7 mouse cellular contexts compared by ENCODE assay signal in the genomic region with DNA sequence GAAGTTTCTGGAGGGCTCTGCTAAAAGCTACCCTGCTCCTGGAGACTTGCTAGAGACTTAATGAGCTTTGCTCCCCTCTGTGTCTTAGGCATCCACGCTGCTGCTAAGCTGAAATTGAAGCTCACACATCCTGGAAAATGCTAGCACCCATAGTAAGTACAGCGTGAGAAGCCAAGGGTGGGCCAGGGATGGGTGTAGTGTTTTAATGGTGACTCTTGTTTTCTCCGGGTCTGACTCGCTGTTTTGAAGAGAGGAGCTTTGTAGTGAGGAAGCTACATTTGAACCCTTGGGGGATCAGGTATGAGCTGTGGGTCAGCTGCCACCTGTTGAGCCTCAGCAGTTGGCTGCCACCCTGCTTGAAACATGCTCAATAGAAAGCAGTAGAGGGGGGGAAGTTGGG. TPM values are rescaled to one million over a fixed set of nuclear protein-coding genes. Genes with fewer than 3 reads are reported as not detected.
A peak's percentile ranks its signal among the peaks of the same experiment; 100 is the strongest.
DNase-seq lines count a peak whose midpoint lies in the region; ATAC-seq lines count a peak whose summit lies in the region.

No protein-coding gene starts in this region.

- H3K36me3 ChIP-seq in forebrain, embryonic 15.5 days, result no peaks in the 10 kb centered on the region
- H3K36me3 ChIP-seq in liver, embryonic 11.5 days (ENCODE audit: control insufficient read depth, insufficient read depth, low read length), result no peaks in the 10 kb centered on the region
- no peaks in the 10 kb centered on the region for H3K36me3 ChIP-seq in stomach, embryonic 15.5 days

- no peak overlapping the region for H3K9ac ChIP-seq in forebrain, embryonic 15.5 days (replicated peaks)
- peak overlapping the region; percentile 70 for H3K9ac ChIP-seq in liver, embryonic 11.5 days (ENCODE audit: low read depth, low read length)
- no peak overlapping the region; the same call in 1 of the 2 replicates for H3K9ac ChIP-seq in stomach, embryonic 15.5 days

- ATAC-seq in forebrain, embryonic 15.5 days (replicated peaks), result no peak
- 0 out of 2 replicates have a peak, but pooled peaks have one; percentile 4 for ATAC-seq in liver, embryonic 11.5 days (replicated peaks; ENCODE audit: low FRiP score)
- no peak for ATAC-seq in stomach, embryonic 15.5 days (ENCODE audit: insufficient read depth, low FRiP score, low read depth)

- H3K27me3 ChIP-seq in forebrain, embryonic 15.5 days, result no peaks in the 10 kb centered on the region
- no peaks in the 10 kb centered on the region for H3K27me3 ChIP-seq in liver, embryonic 11.5 days (replicated peaks; ENCODE audit: control insufficient read depth, insufficient read depth, low read length)
- no peaks in the 10 kb centered on the region for H3K27me3 ChIP-seq in stomach, embryonic 15.5 days (replicated peaks)

- peaks cover 11% of the 10 kb centered on the region for H3K4me1 ChIP-seq in forebrain, embryonic 15.5 days
- H3K4me1 ChIP-seq in liver, embryonic 11.5 days (replicated peaks; ENCODE audit: control insufficient read depth, insufficient read depth, low read length), result peaks cover 4% of the 10 kb centered on the region
- 0 out of 2 replicates have a peak, but pooled peaks cover 9% of the 10 kb centered on the region for H3K4me1 ChIP-seq in stomach, embryonic 15.5 days

- peak overlapping the region; percentile 47 for H3K4me2 ChIP-seq in forebrain, embryonic 15.5 days (replicated peaks)
- peak overlapping the region; percentile 70 for H3K4me2 ChIP-seq in liver, embryonic 11.5 days
- H3K4me2 ChIP-seq in stomach, embryonic 15.5 days, result peak overlapping the region; percentile 88

- 6% methylated on average over 4 of the region's 4 CpGs for WGBS in forebrain, embryonic 15.5 days
- 9% methylated on average over 4 of the region's 4 CpGs for WGBS in liver, embryonic 11.5 days
- 11% methylated on average over 4 of the region's 4 CpGs for WGBS in stomach, embryonic 15.5 days

- peak; percentile 7 for DNase-seq in thymus, postnatal 14 days
- no peak for DNase-seq in thymus, postnatal 4 days
- no peak for DNase-seq in liver, embryonic 11.5 days (ENCODE audit: low spot score)
- DNase-seq in urinary bladder, postnatal 14 days (ENCODE audit: low spot score), result no peak
- DNase-seq in right cerebral cortex, postnatal 10 days (ENCODE audit: low spot score in 2 of 2), result no peak

- no peak overlapping the region for H3K27ac ChIP-seq in forebrain, embryonic 15.5 days (replicated peaks)
- no peak overlapping the region for H3K27ac ChIP-seq in liver, embryonic 11.5 days (ENCODE audit: low read depth, low read length)
- H3K27ac ChIP-seq in stomach, embryonic 15.5 days, result no peak overlapping the region

- no peaks in the 10 kb centered on the region for H3K9me3 ChIP-seq in forebrain, embryonic 15.5 days
- H3K9me3 ChIP-seq in liver, embryonic 11.5 days (ENCODE audit: control insufficient read depth, low read length), result no peaks in the 10 kb centered on the region
- H3K9me3 ChIP-seq in stomach, embryonic 15.5 days, result no peaks in the 10 kb centered on the region

- peak overlapping the region; percentile 35 for H3K4me3 ChIP-seq in forebrain, embryonic 15.5 days
- peak overlapping the region; percentile 53 for H3K4me3 ChIP-seq in liver, embryonic 11.5 days (ENCODE audit: low read depth, low read length)
- peak overlapping the region; percentile 53 for H3K4me3 ChIP-seq in stomach, embryonic 15.5 days (replicated peaks)

RNA-seq across cellular contexts. Expression of a gene that starts 0.6 kb away (rescaled TPM):
- polyA plus RNA-seq in forebrain, embryonic 15.5 days (2015; fragmentation: Nextera tagmentation; extraction: Ambion mirVana), result 4.0 and 4.7 TPM in 2 replicates
- 16.0 TPM in 2 replicates for polyA plus RNA-seq in liver, embryonic 11.5 days (2014; fragmentation: Nextera tagmentation; extraction: Ambion mirVana)
- polyA plus RNA-seq in stomach, embryonic 15.5 days (2015; fragmentation: Nextera tagmentation; extraction: Ambion mirVana), result 10.7 and 13.2 TPM in 2 replicates

RNA-seq across cellular contexts. Expression of a gene that starts 49.1 kb away (rescaled TPM):
- 0.08 and 0.28 TPM in 2 replicates for polyA plus RNA-seq in forebrain, embryonic 15.5 days (2015; fragmentation: Nextera tagmentation; extraction: Ambion mirVana)
- not detected in 2 replicates for polyA plus RNA-seq in liver, embryonic 11.5 days (2014; fragmentation: Nextera tagmentation; extraction: Ambion mirVana)
- polyA plus RNA-seq in stomach, embryonic 15.5 days (2015; fragmentation: Nextera tagmentation; extraction: Ambion mirVana), result 2.3 and 3.5 TPM in 2 replicates

RNA-seq across cellular contexts. Expression of a gene that starts 54.5 kb away (rescaled TPM):
- not detected in 2 replicates for polyA plus RNA-seq in forebrain, embryonic 15.5 days (2015; fragmentation: Nextera tagmentation; extraction: Ambion mirVana)
- not detected in 2 replicates for polyA plus RNA-seq in liver, embryonic 11.5 days (2014; fragmentation: Nextera tagmentation; extraction: Ambion mirVana)
- polyA plus RNA-seq in stomach, embryonic 15.5 days (2015; fragmentation: Nextera tagmentation; extraction: Ambion mirVana), result not detected in 2 replicates
